Mouse (Mus musculus) limb, embryonic 15.5 days (tissue): ENCODE measurements around the gene Adipoq. TPM values are rescaled to one million over a fixed set of nuclear protein-coding genes. Genes with fewer than 3 reads are reported as not detected.
"Not testable (repeated sequence)": the region's sequence is repeated elsewhere in the genome, so short reads cannot be mapped to it uniquely, and the experiment has no call there.

Source experiments
- ATAC-seq: fragments of 200-750 bp; cut with Nextera tagmentation; 2 replicates; pipeline ENCODE4 v1.8.0; 2017; ENCODE audit warnings: low read depth, moderate TSS enrichment; ENCODE audit not compliant: insufficient number of reproducible peaks, low FRiP score, low TSS enrichment
- H3K27ac ChIP-seq: fragments of 300-500 bp; sonication (generic); 2 replicates; pipeline ENCODE4 v1.5.1; 2015; ENCODE audit warnings: moderate library complexity, mild to moderate bottlenecking, inconsistent platforms
- H3K27me3 ChIP-seq: fragments of 300-500 bp; sonication (generic); 2 replicates; pipeline ENCODE4 v1.6.1; 2015; ENCODE audit warnings: inconsistent platforms
- H3K36me3 ChIP-seq: fragments of 300-500 bp; sonication (generic); 2 replicates; pipeline ENCODE4 v1.6.1; 2015; ENCODE audit warnings: inconsistent platforms
- H3K4me1 ChIP-seq: fragments of 300-500 bp; sonication (generic); 2 replicates; pipeline ENCODE4 v1.6.1; 2015; ENCODE audit warnings: inconsistent platforms
- H3K4me2 ChIP-seq: fragments of 300-500 bp; sonication (generic); 2 replicates; pipeline ENCODE4 v1.6.1; 2015; ENCODE audit warnings: mild to moderate bottlenecking, inconsistent platforms
- H3K4me3 ChIP-seq: fragments of 300-500 bp; sonication (generic); 2 replicates; pipeline ENCODE4 v1.5.1; 2015; ENCODE audit warnings: mild to moderate bottlenecking, inconsistent platforms
- H3K9ac ChIP-seq: fragments of 300-500 bp; sonication (generic); 2 replicates; pipeline ENCODE4 v1.6.1; 2015; ENCODE audit warnings: inconsistent platforms
- H3K9me3 ChIP-seq: fragments of 300-500 bp; sonication (generic); 2 replicates; pipeline ENCODE4 v1.6.1; 2016; ENCODE audit warnings: inconsistent platforms
- WGBS: fragments of 180-500 bp; shearing (Covaris S2); methylation state at CpG from one replicate; pipeline ENCODE4 v1.1.7; 2015; 5-methylcytosine and 5-hydroxymethylcytosine counted together
- polyA plus RNA-seq: library from polyadenylated mRNA; unstranded; fragments of >200 nt; fragmentation: Nextera tagmentation; extraction: Ambion mirVana; gene quantifications from 2 replicates; pipeline ENCODE4 v1.2.1, GENCODE M21; 2015

Gene Adipoq
- polyA plus RNA-seq, 1 experiment from 2014 or later, result not detected

- Histone ChIP-seq H3K27me3 (no peaks in the 10 kb centered on the region), H3K4me3 (no peak overlapping the region), H3K27ac (no peak overlapping the region), H3K36me3 (no peaks in the 10 kb centered on the region), H3K9me3 (no peaks in the 10 kb centered on the region), H3K9ac (no peak overlapping the region), H3K4me2 (no peak overlapping the region), H3K4me1 (no peaks in the 10 kb centered on the region)
- WGBS, result 93% methylated on average over 3 of the region's 3 CpGs
- no peak for ATAC-seq
These were observed 24.5 kb downstream of the Adipoq start for GRCm38 (mm10) chr16:23170813-23171212.

GRCm38 (mm10) chr16:23173904-23174303 is 27.6 kb downstream of the Adipoq start:
- ATAC-seq, result no peak
- WGBS, result 89% methylated on average over 5 of the region's 5 CpGs
- H3K9me3 ChIP-seq, result no peaks in the 10 kb centered on the region

DNA sequence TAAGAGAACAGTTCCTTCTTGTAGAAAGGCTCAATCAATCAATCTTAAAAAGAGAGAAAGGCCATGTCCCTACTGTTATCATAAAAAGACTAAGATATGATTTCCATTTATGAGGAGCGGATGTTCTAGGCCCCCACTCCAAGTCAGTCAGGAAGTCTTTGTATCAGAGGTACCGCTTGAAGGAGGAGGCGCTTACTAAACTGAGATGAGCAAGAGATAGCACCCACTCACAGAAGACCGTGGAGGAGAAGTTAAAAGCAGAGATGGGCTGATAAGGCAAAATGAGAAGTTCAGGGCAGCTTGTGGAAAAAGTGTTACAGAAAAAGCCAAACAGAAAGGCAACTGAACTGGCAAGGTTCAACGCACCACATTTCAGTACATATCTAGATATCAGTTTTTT is 28.5 kb downstream of the Adipoq start:
- Histone ChIP-seq H3K4me1 (no peaks in the 10 kb centered on the region), H3K36me3 (no peaks in the 10 kb centered on the region), H3K9me3 (no peaks in the 10 kb centered on the region), H3K9ac (no peak overlapping the region), H3K27me3 (no peaks in the 10 kb centered on the region), H3K27ac (no peak overlapping the region), H3K4me2 (no peak overlapping the region), H3K4me3 (no peak overlapping the region)
- no peak for ATAC-seq
- WGBS, result 87% methylated on average over 5 of the region's 5 CpGs

More at GRCm38 (mm10) chr16:23173904-23174303, 27.6 kb downstream of the Adipoq start:
- no peak overlapping the region for H3K4me3 ChIP-seq
- H3K27me3 ChIP-seq, result no peaks in the 10 kb centered on the region
- H3K27ac ChIP-seq, result no peak overlapping the region
- H3K4me1 ChIP-seq, result no peaks in the 10 kb centered on the region
- no peak overlapping the region for H3K9ac ChIP-seq
- no peaks in the 10 kb centered on the region for H3K36me3 ChIP-seq
- no peak overlapping the region for H3K4me2 ChIP-seq

GRCm38 (mm10) chr16:23175956-23176355 is 29.6 kb downstream of the Adipoq start:
- Histone ChIP-seq H3K4me3 (no peak overlapping the region), H3K9ac (no peak overlapping the region), H3K36me3 (no peaks in the 10 kb centered on the region), H3K27ac (no peak overlapping the region), H3K4me1 (no peaks in the 10 kb centered on the region), H3K4me2 (no peak overlapping the region), H3K9me3 (no peaks in the 10 kb centered on the region), H3K27me3 (no peaks in the 10 kb centered on the region)
- WGBS, result 53% methylated on average over 3 of the region's 3 CpGs
- ATAC-seq, result no peak

DNA sequence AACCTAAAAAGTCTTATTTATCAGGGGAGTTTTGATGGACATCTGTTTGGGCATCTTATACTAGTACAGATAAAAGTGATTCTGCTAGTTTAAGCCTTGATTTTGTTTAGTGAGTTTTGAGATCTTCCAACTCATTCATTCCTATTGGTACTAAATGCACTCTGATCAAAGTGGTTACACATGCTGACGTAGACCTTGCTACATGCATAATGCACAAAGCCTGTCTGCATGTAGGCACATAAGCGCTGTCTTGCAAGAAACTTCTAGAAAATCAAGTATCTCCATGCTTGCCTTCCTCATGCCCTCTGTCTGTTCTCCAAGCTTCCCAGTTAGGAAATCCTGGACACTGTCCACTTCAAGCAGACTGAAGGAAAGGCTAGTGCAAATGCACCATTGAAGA is 31.5 kb downstream of the Adipoq start:
- Histone ChIP-seq H3K27ac (no peak overlapping the region), H3K4me2 (no peak overlapping the region), H3K36me3 (no peaks in the 10 kb centered on the region), H3K4me1 (no peaks in the 10 kb centered on the region), H3K27me3 (no peaks in the 10 kb centered on the region), H3K9ac (no peak overlapping the region), H3K4me3 (no peak overlapping the region), H3K9me3 (no peaks in the 10 kb centered on the region)
- no peak for ATAC-seq
- 88% methylated on average over 2 of the region's 2 CpGs for WGBS

DNA sequence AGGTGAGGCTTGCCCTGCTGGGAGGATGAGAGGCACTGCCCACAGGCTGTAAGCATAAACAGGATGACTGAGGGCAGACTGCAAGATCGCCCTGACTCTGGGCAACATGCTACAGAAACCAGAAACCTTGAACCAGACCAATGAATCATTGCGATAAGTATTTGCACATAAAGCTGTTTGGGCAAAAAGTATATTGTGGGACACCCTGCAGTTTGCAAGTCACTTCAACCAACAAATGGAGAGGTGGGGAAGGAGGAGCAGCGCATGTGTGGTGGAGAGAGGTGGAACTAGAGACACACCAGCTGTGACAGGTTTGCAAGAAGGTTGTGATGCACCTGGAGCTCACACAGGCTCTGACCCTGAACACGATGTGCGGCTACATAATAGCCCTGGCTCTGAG is 32.5 kb downstream of the Adipoq start:
- Histone ChIP-seq H3K9me3 (no peaks in the 10 kb centered on the region), H3K27me3 (no peaks in the 10 kb centered on the region), H3K4me3 (no peak overlapping the region), H3K9ac (no peak overlapping the region), H3K27ac (no peak overlapping the region), H3K36me3 (no peaks in the 10 kb centered on the region), H3K4me2 (no peak overlapping the region), H3K4me1 (no peaks in the 10 kb centered on the region)
- 90% methylated on average over 5 of the region's 5 CpGs for WGBS
- no peak for ATAC-seq

DNA sequence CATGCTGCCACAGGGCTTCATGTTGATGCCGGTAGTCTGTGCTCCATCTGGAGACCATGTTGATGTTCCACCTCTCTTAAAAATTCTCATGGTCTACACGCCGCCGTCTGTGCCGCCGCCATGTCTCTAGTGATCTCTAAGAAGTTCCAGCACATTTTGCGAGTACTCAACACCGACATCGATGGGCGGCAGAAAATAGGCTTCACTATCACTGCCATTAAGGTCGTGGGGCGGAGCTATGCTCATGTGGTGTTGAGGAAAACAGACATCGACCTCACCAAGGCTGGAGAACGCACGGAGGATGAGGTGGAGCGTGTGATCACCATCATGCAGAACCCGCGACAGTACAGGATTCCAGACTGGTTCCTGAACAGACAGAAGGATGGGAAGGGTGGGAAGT is 33.1 kb downstream of the Adipoq start:
- 89% methylated on average over 18 of the region's 18 CpGs for WGBS
- H3K27me3 ChIP-seq, H3K36me3 ChIP-seq, H3K27ac ChIP-seq, H3K4me1 ChIP-seq, H3K4me3 ChIP-seq, H3K4me2 ChIP-seq, ATAC-seq, H3K9me3 ChIP-seq, H3K9ac ChIP-seq: not testable (repeated sequence)

DNA sequence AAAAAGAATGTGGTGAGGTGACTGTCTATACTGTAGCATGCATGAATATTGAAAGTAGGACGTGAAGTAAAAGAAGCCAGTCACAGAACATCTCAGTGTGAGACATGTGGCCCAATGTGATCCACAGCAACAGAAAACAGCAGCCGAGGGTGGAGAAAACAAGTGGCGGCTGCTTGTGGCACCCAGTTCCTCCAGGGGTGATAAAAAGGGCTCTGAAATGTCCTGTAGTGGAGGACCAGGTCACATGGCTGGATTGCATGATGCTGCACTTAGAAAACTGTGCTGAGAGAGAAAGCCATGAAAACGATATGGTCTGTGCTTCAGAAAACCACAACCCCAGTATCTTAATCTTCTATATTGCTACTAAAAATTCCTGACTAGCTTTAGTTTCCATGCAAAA is 34.7 kb downstream of the Adipoq start:
- WGBS, result 64% methylated on average over 4 of the region's 4 CpGs

GRCm38 (mm10) chr16:23181487-23181886 is 35.2 kb downstream of the Adipoq start:
- Histone ChIP-seq H3K4me1 (no peaks in the 10 kb centered on the region), H3K36me3 (no peaks in the 10 kb centered on the region), H3K9me3 (no peaks in the 10 kb centered on the region), H3K4me3 (no peak overlapping the region), H3K27me3 (no peaks in the 10 kb centered on the region), H3K4me2 (no peak overlapping the region), H3K27ac (no peak overlapping the region), H3K9ac (no peak overlapping the region)
- WGBS, result 71% methylated on average over 3 of the region's 3 CpGs
- ATAC-seq, result no peak

More for the DNA sequence above, 34.7 kb downstream of the Adipoq start:
- H3K4me3 ChIP-seq, result no peak overlapping the region
- H3K9me3 ChIP-seq, result no peaks in the 10 kb centered on the region
- H3K4me2 ChIP-seq, result no peak overlapping the region
- no peak overlapping the region for H3K27ac ChIP-seq
- no peaks in the 10 kb centered on the region for H3K4me1 ChIP-seq
- no peak for ATAC-seq
- H3K27me3 ChIP-seq, result no peaks in the 10 kb centered on the region
- H3K9ac ChIP-seq, result no peak overlapping the region
- no peaks in the 10 kb centered on the region for H3K36me3 ChIP-seq

- Histone ChIP-seq H3K9ac (no peak overlapping the region), H3K9me3 (no peaks in the 10 kb centered on the region), H3K36me3 (no peaks in the 10 kb centered on the region), H3K27me3 (no peaks in the 10 kb centered on the region), H3K4me1 (no peaks in the 10 kb centered on the region), H3K4me3 (no peak overlapping the region), H3K27ac (no peak overlapping the region), H3K4me2 (no peak overlapping the region)
- WGBS, result 79% methylated on average over 1 of the region's 1 CpGs
- ATAC-seq, result no peak
These were observed 35.7 kb downstream of the Adipoq start for GRCm38 (mm10) chr16:23181942-23182597.

GRCm38 (mm10) chr16:23185824-23186223 is 39.5 kb downstream of the Adipoq start:
- Histone ChIP-seq H3K27ac (no peak overlapping the region), H3K4me3 (no peak overlapping the region), H3K4me1 (no peaks in the 10 kb centered on the region), H3K36me3 (no peaks in the 10 kb centered on the region), H3K4me2 (no peak overlapping the region), H3K27me3 (no peaks in the 10 kb centered on the region), H3K9ac (no peak overlapping the region), H3K9me3 (no peaks in the 10 kb centered on the region)
- WGBS, result 80% methylated on average over 2 of the region's 2 CpGs
- ATAC-seq, result no peak

DNA sequence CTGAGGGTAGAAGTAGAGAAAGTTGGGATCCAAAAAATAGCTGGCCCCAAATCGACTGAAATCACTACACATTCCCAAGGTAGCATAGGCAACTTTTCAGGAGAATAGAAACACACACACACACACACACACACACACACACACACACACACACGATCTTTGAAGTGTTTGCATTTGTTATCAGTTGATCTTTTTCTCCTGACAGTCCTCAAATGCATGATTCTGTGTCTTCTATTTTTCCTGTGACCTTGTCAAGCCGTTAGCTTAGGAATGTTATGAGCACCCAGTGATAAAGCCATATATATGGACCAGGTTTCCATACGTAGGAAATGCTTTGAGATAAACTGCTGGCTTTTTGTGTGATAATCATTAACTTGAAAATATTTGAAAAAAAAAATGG is 40.1 kb downstream of the Adipoq start:
- ATAC-seq, result no peak
- Histone ChIP-seq H3K9ac (no peak overlapping the region), H3K27me3 (no peaks in the 10 kb centered on the region), H3K4me1 (no peaks in the 10 kb centered on the region), H3K4me2 (no peak overlapping the region), H3K9me3 (no peaks in the 10 kb centered on the region), H3K4me3 (no peak overlapping the region), H3K36me3 (no peaks in the 10 kb centered on the region), H3K27ac (no peak overlapping the region)
- 68% methylated on average over 4 of the region's 4 CpGs for WGBS

DNA sequence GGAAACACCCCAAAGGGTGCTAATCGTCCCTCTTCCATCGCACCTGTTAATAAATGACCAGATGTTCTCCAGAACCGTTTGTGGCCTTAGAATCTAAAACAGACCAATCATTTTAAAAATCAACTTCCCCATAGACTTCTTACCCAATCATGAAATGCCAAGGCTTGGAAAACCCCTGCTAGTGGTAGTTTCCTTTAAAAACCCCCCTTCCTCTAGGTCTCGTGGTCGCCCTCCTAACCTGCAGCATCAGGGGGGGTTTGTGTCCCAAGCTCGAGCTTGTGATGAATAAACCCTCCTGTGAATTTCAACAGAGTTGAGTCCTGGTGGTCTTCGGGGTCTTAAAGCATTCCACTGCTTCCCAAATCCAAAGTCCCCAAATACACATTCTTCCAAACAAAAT is 41.6 kb downstream of the Adipoq start:
- Histone ChIP-seq H3K27ac (no peak overlapping the region), H3K9me3 (no peaks in the 10 kb centered on the region), H3K27me3 (no peaks in the 10 kb centered on the region), H3K4me3 (no peak overlapping the region), H3K36me3 (no peaks in the 10 kb centered on the region), H3K4me1 (no peaks in the 10 kb centered on the region), H3K9ac (no peak overlapping the region), H3K4me2 (no peak overlapping the region)
- ATAC-seq, result no peak
- WGBS, result 77% methylated on average over 7 of the region's 7 CpGs
